ENCODE assay signal across 9 mouse cellular contexts in genomic region chr6:115174845-115175244, GRCm38 (mm10). TPM values are rescaled to one million over a fixed set of nuclear protein-coding genes. Genes with fewer than 3 reads are reported as not detected.
DNase-seq lines count a peak whose midpoint lies in the region; ATAC-seq and TF ChIP-seq lines count a peak whose summit lies in the region.
"Had no signal": no experiment of that assay in that cellular context is flagged by ENCODE, and none has a peak within 500 bp of the region (broad histone marks: within the 10 kb centered on the region; RNA-seq: fewer than 3 reads in every experiment).

No protein-coding gene starts in this region.

- H3K27me3 ChIP-seq in midbrain, postnatal 0 days (ENCODE audit: insufficient read depth, low read length): no peaks in the 10 kb centered on the region
- no peaks in the 10 kb centered on the region for H3K27me3 ChIP-seq in midbrain, embryonic 10.5 days (ENCODE audit: low read depth, poor library complexity, severe bottlenecking)
- H3K27me3 ChIP-seq in embryonic facial prominence, embryonic 11.5 days (ENCODE audit: control insufficient read depth, insufficient read depth, low read length): no peaks in the 10 kb centered on the region
- H3K27me3 ChIP-seq in splenic B cell, adult 2 months (ENCODE audit: control insufficient read depth, insufficient read depth, low read length, poor library complexity, severe bottlenecking): no peaks in the 10 kb centered on the region

- H3K4me1 ChIP-seq in midbrain, postnatal 0 days (ENCODE audit: insufficient read depth, low read length): no peaks in the 10 kb centered on the region
- H3K4me1 ChIP-seq in midbrain, embryonic 10.5 days: peaks cover 3% of the 10 kb centered on the region; the same call in 1 of the 2 replicates
- no peaks in the 10 kb centered on the region for H3K4me1 ChIP-seq in embryonic facial prominence, embryonic 11.5 days (ENCODE audit: control insufficient read depth, insufficient read depth, low read length)

- WGBS in midbrain, postnatal 0 days: 38% methylated on average over 3 of the region's 3 CpGs
- WGBS in midbrain, embryonic 10.5 days: 39% methylated on average over 3 of the region's 3 CpGs
- 32% methylated on average over 3 of the region's 3 CpGs for WGBS in embryonic facial prominence, embryonic 11.5 days

- DNase-seq in gastrocnemius, adult 18-20 months (ENCODE audit: low spot score): peak; percentile 4
- no peak for DNase-seq in gastrocnemius, postnatal 10 days
- DNase-seq in midbrain, postnatal 0 days (ENCODE audit: low spot score): no peak
- no peak for DNase-seq in midbrain, embryonic 10.5 days (ENCODE audit: low spot score)
- DNase-seq in embryonic facial prominence, embryonic 11.5 days (ENCODE audit: low spot score): peak; percentile 57
- DNase-seq in splenic B cell, adult 2 months (ENCODE audit: low read depth, low spot score): peak; percentile 18
- DNase-seq in left cerebral cortex, adult 11 months (ENCODE audit: low spot score): no peak
- DNase-seq in frontal cortex, postnatal 10 days (ENCODE audit: low spot score in 2 of 2): no peak

- H3K27ac ChIP-seq in midbrain, postnatal 0 days (ENCODE audit: low read depth, low read length): no peak overlapping the region
- no peak overlapping the region for H3K27ac ChIP-seq in midbrain, embryonic 10.5 days (replicated peaks)
- no peak overlapping the region for H3K27ac ChIP-seq in embryonic facial prominence, embryonic 11.5 days (replicated peaks; ENCODE audit: low read depth, low read length)

- no peak overlapping the region for H3K9ac ChIP-seq in midbrain, postnatal 0 days (replicated peaks; ENCODE audit: low read length, poor library complexity, severe bottlenecking)
- H3K9ac ChIP-seq in embryonic facial prominence, embryonic 11.5 days (replicated peaks; ENCODE audit: low read length): no peak overlapping the region

- peak; percentile 76 for TF ChIP-seq CTCF in midbrain, postnatal 0 days (IDR thresholded peaks at IDR 0.05)

- H3K36me3 ChIP-seq in midbrain, postnatal 0 days (ENCODE audit: insufficient read depth, low read length): no peaks in the 10 kb centered on the region
- no peaks in the 10 kb centered on the region for H3K36me3 ChIP-seq in midbrain, embryonic 10.5 days
- H3K36me3 ChIP-seq in embryonic facial prominence, embryonic 11.5 days (replicated peaks; ENCODE audit: control insufficient read depth, insufficient read depth, low read depth, low read length): no peaks in the 10 kb centered on the region
- no peaks in the 10 kb centered on the region for H3K36me3 ChIP-seq in splenic B cell, adult 2 months (ENCODE audit: control insufficient read depth, insufficient read depth, low read length, poor library complexity, severe bottlenecking)

- H3K4me3 ChIP-seq in midbrain, postnatal 0 days (ENCODE audit: low read depth, low read length): no peak overlapping the region
- H3K4me3 ChIP-seq in midbrain, embryonic 10.5 days: no peak overlapping the region
- no peak overlapping the region for H3K4me3 ChIP-seq in embryonic facial prominence, embryonic 11.5 days (ENCODE audit: low read depth, low read length)

- H3K9me3 ChIP-seq in midbrain, postnatal 0 days (ENCODE audit: low read length): no peaks in the 10 kb centered on the region
- H3K9me3 ChIP-seq in midbrain, embryonic 10.5 days (replicated peaks): no peaks in the 10 kb centered on the region
- no peaks in the 10 kb centered on the region for H3K9me3 ChIP-seq in embryonic facial prominence, embryonic 11.5 days (replicated peaks; ENCODE audit: control insufficient read depth, low read length)

- no peak overlapping the region for H3K4me2 ChIP-seq in midbrain, postnatal 0 days (ENCODE audit: low read depth, low read length, poor library complexity, severe bottlenecking)
- H3K4me2 ChIP-seq in embryonic facial prominence, embryonic 11.5 days (ENCODE audit: low read depth, low read length): no peak overlapping the region

- ATAC-seq in midbrain, postnatal 0 days (ENCODE audit: low FRiP score): no peak
- ATAC-seq in embryonic facial prominence, embryonic 11.5 days (replicated peaks; ENCODE audit: insufficient number of reproducible peaks, low FRiP score, low TSS enrichment, low read depth): no peak

RNA-seq across cellular contexts. Expression of gene Syn2, which starts 40.1 kb away (rescaled TPM):
- total RNA-seq in gastrocnemius, adult 18-20 months (2021): under 1 TPM; 0.34 to 0.40 TPM
- total RNA-seq in gastrocnemius, postnatal 10 days (2021): 1 to 10 TPM; 3.1 to 3.4 TPM
- 134 and 145 TPM in 2 replicates for total RNA-seq in midbrain, postnatal 0 days (2014; rRNA removed)
- polyA plus RNA-seq in midbrain, postnatal 0 days (2015; fragmentation: Nextera tagmentation; extraction: Ambion mirVana): 89.5 and 95.2 TPM in 2 replicates
- 1.3 and 2.7 TPM in 2 replicates for polyA plus RNA-seq in midbrain, embryonic 10.5 days (2016; fragmentation: Nextera tagmentation; extraction: Ambion mirVana)
- 2.8 and 3.4 TPM in 2 replicates for polyA plus RNA-seq in embryonic facial prominence, embryonic 11.5 days (2014; fragmentation: Nextera tagmentation; extraction: Ambion mirVana)
- total RNA-seq: hematopoietic stem cell, adult 5-6 weeks had no signal

RNA-seq across cellular contexts. Expression of gene Gm17482, which starts 52.3 kb away (rescaled TPM):
- total RNA-seq in gastrocnemius, adult 18-20 months (2021): not detected
- total RNA-seq in gastrocnemius, postnatal 10 days (2021): not detected
- not detected in 2 replicates for total RNA-seq in midbrain, postnatal 0 days (2014; rRNA removed)
- polyA plus RNA-seq in midbrain, postnatal 0 days (2015; fragmentation: Nextera tagmentation; extraction: Ambion mirVana): not detected in 2 replicates
- polyA plus RNA-seq in midbrain, embryonic 10.5 days (2016; fragmentation: Nextera tagmentation; extraction: Ambion mirVana): not detected in 2 replicates
- not detected in 2 replicates for polyA plus RNA-seq in embryonic facial prominence, embryonic 11.5 days (2014; fragmentation: Nextera tagmentation; extraction: Ambion mirVana)
- total RNA-seq: hematopoietic stem cell, adult 5-6 weeks had no signal

Comparison
In these comparisons a context has a peak if more than half of its experiments do, and no peak if none do; other contexts are left out.
1. DNase-seq: peak in gastrocnemius, adult 18-20 months (single experiment), embryonic facial prominence, embryonic 11.5 days (single experiment) and splenic B cell, adult 2 months (single experiment); none in gastrocnemius, postnatal 10 days (single experiment), midbrain, postnatal 0 days (single experiment), midbrain, embryonic 10.5 days (single experiment), left cerebral cortex, adult 11 months (single experiment) and frontal cortex, postnatal 10 days (0 of 2).
2. RNA of gene Syn2, which starts 40.1 kb away (total RNA-seq): 134 to 145 TPM in midbrain, postnatal 0 days; 3.1 to 3.4 TPM in gastrocnemius, postnatal 10 days and 0.34 to 0.40 TPM in gastrocnemius, adult 18-20 months; every median in the first group is over 10 times any median in the second.